Mouse (Mus musculus) embryonic fibroblast, embryonic 13.5 days (primary cell): ENCODE data around the gene C8a. TPM values are rescaled to one million over a fixed set of nuclear protein-coding genes. Genes with fewer than 3 reads are reported as not detected.

ENCODE experiments used
- H3K27ac ChIP-seq: 2 replicates; pipeline ENCODE4 v1.5.1; 2012; ENCODE audit warnings: low read length, control low read depth, inconsistent platforms; ENCODE audit not compliant: insufficient read depth
- H3K4me1 ChIP-seq: 2 replicates; pipeline ENCODE4 v1.6.1; 2011; ENCODE audit warnings: low read length; ENCODE audit not compliant: control insufficient read depth, insufficient read depth
- H3K4me3 ChIP-seq: 2 replicates; pipeline ENCODE4 v1.5.1; 2011; ENCODE audit warnings: mild to moderate bottlenecking, control low read depth, low read length; ENCODE audit not compliant: insufficient read depth
- CTCF ChIP-seq: IDR thresholded peaks from 2 replicates; pipeline ENCODE4 v1.5.1; 2011; ENCODE audit warnings: mild to moderate bottlenecking, control low read depth, low read length, moderate library complexity, borderline replicate concordance; ENCODE audit not compliant: insufficient read depth
- POLR2A ChIP-seq: IDR thresholded peaks from 2 replicates; pipeline ENCODE4 v1.6.1; 2011; ENCODE audit warnings: low read depth, mild to moderate bottlenecking, control low read depth, low read length, moderate library complexity
- polyA plus RNA-seq: library from polyadenylated mRNA; stranded (reverse); fragments of >200 nt; gene quantifications from 2 replicates; pipeline ENCODE4 v1.2.4, GENCODE M21; 2011; ENCODE audit warnings: low read depth; ENCODE audit not compliant: missing spikeins, insufficient read length

Gene C8a
- polyA plus RNA-seq, 1 experiment, result not detected

- H3K4me1 ChIP-seq, result no peaks in the 10 kb centered on the region
- no peak overlapping the region for H3K27ac ChIP-seq
- no peak overlapping the region for H3K4me3 ChIP-seq
- no peak for TF ChIP-seq CTCF
- TF ChIP-seq POLR2A, result no peak
Measured at GRCm38 (mm10) chr4:104893588-104893987, 17.4 kb upstream of the C8a start.

GRCm38 (mm10) chr4:104891708-104892107, 15.5 kb upstream of the C8a start:
- TF ChIP-seq POLR2A (no peak), CTCF (no peak)
- H3K4me3 ChIP-seq, result no peak overlapping the region
- H3K27ac ChIP-seq, result no peak overlapping the region
- no peaks in the 10 kb centered on the region for H3K4me1 ChIP-seq

- Histone ChIP-seq H3K4me3 (no peak overlapping the region), H3K4me1 (no peaks in the 10 kb centered on the region)
Measured at GRCm38 (mm10) chr4:104888499-104889262, 12.5 kb upstream of the C8a start.

GRCm38 (mm10) chr4:104887486-104887885, 11.3 kb upstream of the C8a start:
- Histone ChIP-seq H3K4me3 (no peak overlapping the region), H3K27ac (no peak overlapping the region), H3K4me1 (no peaks in the 10 kb centered on the region)
- TF ChIP-seq CTCF (no peak), POLR2A (no peak)

More at GRCm38 (mm10) chr4:104888499-104889262, 12.5 kb upstream of the C8a start:
- no peak overlapping the region for H3K27ac ChIP-seq
- TF ChIP-seq POLR2A (no peak), CTCF (no peak)

- no peak for TF ChIP-seq POLR2A
- TF ChIP-seq CTCF, result no peak
- H3K27ac ChIP-seq, result no peak overlapping the region
Measured at GRCm38 (mm10) chr4:104875832-104876231, 366 bp downstream of the C8a start.

GRCm38 (mm10) chr4:104870196-104870595, 6.0 kb downstream of the C8a start:
- no peak overlapping the region for H3K4me3 ChIP-seq
- no peak overlapping the region for H3K27ac ChIP-seq
- TF ChIP-seq POLR2A (no peak), CTCF (no peak)
- no peaks in the 10 kb centered on the region for H3K4me1 ChIP-seq

More at GRCm38 (mm10) chr4:104875832-104876231, 366 bp downstream of the C8a start:
- Histone ChIP-seq H3K4me1 (no peaks in the 10 kb centered on the region), H3K4me3 (no peak overlapping the region)

GRCm38 (mm10) chr4:104869581-104869980, 6.6 kb downstream of the C8a start:
- TF ChIP-seq POLR2A, result no peak
- no peak for TF ChIP-seq CTCF
- H3K4me1 ChIP-seq, result no peaks in the 10 kb centered on the region
- no peak overlapping the region for H3K27ac ChIP-seq
- no peak overlapping the region for H3K4me3 ChIP-seq

- Histone ChIP-seq H3K4me3 (no peak overlapping the region), H3K27ac (no peak overlapping the region), H3K4me1 (no peaks in the 10 kb centered on the region)
- TF ChIP-seq CTCF, result no peak
- no peak for TF ChIP-seq POLR2A
Measured at GRCm38 (mm10) chr4:104864397-104864796, 11.8 kb downstream of the C8a start.

- no peak overlapping the region for H3K4me3 ChIP-seq
- H3K27ac ChIP-seq, result no peak overlapping the region
- TF ChIP-seq CTCF, result no peak
- no peak for TF ChIP-seq POLR2A
- H3K4me1 ChIP-seq, result no peaks in the 10 kb centered on the region
Measured at GRCm38 (mm10) chr4:104861241-104861640, 15.0 kb downstream of the C8a start.

- TF ChIP-seq CTCF, result no peak
- no peak for TF ChIP-seq POLR2A
- Histone ChIP-seq H3K4me3 (no peak overlapping the region), H3K27ac (no peak overlapping the region), H3K4me1 (no peaks in the 10 kb centered on the region)
Measured at GRCm38 (mm10) chr4:104857823-104858222, 18.4 kb downstream of the C8a start.
